Mouse (Mus musculus): ENCODE results near the gene B230217C12Rik. TPM values are rescaled to one million over a fixed set of nuclear protein-coding genes. Genes with fewer than 3 reads are reported as not detected.

Gene B230217C12Rik
- total and polyA plus RNA-seq, 2 experiments from 2014 or later, result 30.0 to 32.3 TPM

DNA sequence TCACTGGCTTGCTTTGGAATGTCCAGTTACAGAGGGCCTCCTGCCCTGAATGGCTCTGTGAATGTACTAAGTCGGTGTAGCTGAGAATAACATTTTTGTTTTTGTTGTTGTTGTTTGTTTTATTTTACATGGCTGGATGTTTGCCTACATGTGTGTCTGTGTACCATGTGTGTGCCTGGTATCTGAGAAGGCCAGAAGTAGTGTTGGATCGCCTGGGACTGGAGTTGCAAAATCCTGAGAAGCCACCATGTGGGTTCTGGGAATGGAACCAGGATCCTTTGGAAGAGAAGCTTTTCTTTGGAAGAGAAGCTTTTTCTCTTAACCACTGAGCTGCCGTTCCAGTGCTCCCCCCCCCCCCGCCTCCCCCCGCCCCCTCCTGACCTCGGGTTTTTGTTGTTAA is 38.1 kb upstream of the B230217C12Rik start:
- no peak overlapping the region; the same call in 1 of the 2 replicates for H3K4me3 ChIP-seq (ENCODE audit: low read length)
- no peak for ATAC-seq
- H3K4me1 ChIP-seq (ENCODE audit: insufficient read depth, low read length), result peaks cover 47% of the 10 kb centered on the region
- no peaks in the 10 kb centered on the region for H3K27me3 ChIP-seq (ENCODE audit: insufficient read depth, low read length)
- H3K36me3 ChIP-seq (ENCODE audit: insufficient read depth, low read length), result peaks cover 4% of the 10 kb centered on the region; the same call in 1 of the 2 replicates
- H3K9ac ChIP-seq (replicated peaks; ENCODE audit: low read length), result no peak overlapping the region; the same call in 1 of the 2 replicates
- DNase-seq (ENCODE audit: low spot score), result no peak
- peak overlapping the region; percentile 60; the same call in 1 of the 2 replicates for H3K27ac ChIP-seq
- no peaks in the 10 kb centered on the region for H3K9me3 ChIP-seq (ENCODE audit: low read length)
- WGBS, result 41% methylated on average over 6 of the region's 6 CpGs
- peak overlapping the region; percentile 76 for H3K4me2 ChIP-seq (ENCODE audit: low read depth, low read length)
- TF ChIP-seq CTCF (IDR thresholded peaks at IDR 0.05; ENCODE audit: low read depth), result no peak

- H3K4me2 ChIP-seq (ENCODE audit: low read depth, low read length), result no peak overlapping the region
- peaks cover 6% of the 10 kb centered on the region; the same call in 1 of the 2 replicates for H3K36me3 ChIP-seq (ENCODE audit: insufficient read depth, low read length)
- H3K9ac ChIP-seq (replicated peaks; ENCODE audit: low read length), result no peak overlapping the region
- WGBS, result 74% methylated on average over 5 of the region's 5 CpGs
- H3K9me3 ChIP-seq (ENCODE audit: low read length), result no peaks in the 10 kb centered on the region
- H3K4me3 ChIP-seq (ENCODE audit: low read length), result no peak overlapping the region
- no peak overlapping the region for H3K27ac ChIP-seq
- ATAC-seq (no peak), DNase-seq (ENCODE audit: low spot score) (no peak)
- no peaks in the 10 kb centered on the region for H3K27me3 ChIP-seq (ENCODE audit: insufficient read depth, low read length)
- H3K4me1 ChIP-seq (ENCODE audit: insufficient read depth, low read length), result peaks cover 57% of the 10 kb centered on the region
- TF ChIP-seq CTCF (IDR thresholded peaks at IDR 0.05; ENCODE audit: low read depth), result no peak
Observed at GRCm38 (mm10) chr11:97803847-97804246, 36.7 kb upstream of the B230217C12Rik start.

GRCm38 (mm10) chr11:97804841-97805661 is 35.5 kb upstream of the B230217C12Rik start:
- H3K36me3 ChIP-seq (ENCODE audit: insufficient read depth, low read length), result peaks cover 12% of the 10 kb centered on the region; the same call in 1 of the 2 replicates
- H3K9me3 ChIP-seq (ENCODE audit: low read length), result no peaks in the 10 kb centered on the region
- ATAC-seq (peak; percentile 55), DNase-seq (ENCODE audit: low spot score) (peak; percentile 75)
- H3K9ac ChIP-seq (replicated peaks; ENCODE audit: low read length), result no peak overlapping the region; the same call in 1 of the 2 replicates
- H3K4me2 ChIP-seq (ENCODE audit: low read depth, low read length), result peak overlapping the region; percentile 44
- peak overlapping the region; percentile 82 for H3K27ac ChIP-seq
- H3K27me3 ChIP-seq (ENCODE audit: insufficient read depth, low read length), result no peaks in the 10 kb centered on the region
- H3K4me3 ChIP-seq (ENCODE audit: low read length), result no peak overlapping the region; the same call in 1 of the 2 replicates
- no peak for TF ChIP-seq CTCF (IDR thresholded peaks at IDR 0.05; ENCODE audit: low read depth)
- H3K4me1 ChIP-seq (ENCODE audit: insufficient read depth, low read length), result peaks cover 67% of the 10 kb centered on the region
- 10% methylated on average over 9 of the region's 9 CpGs for WGBS

- H3K27me3 ChIP-seq (ENCODE audit: insufficient read depth, low read length), result no peaks in the 10 kb centered on the region
- peaks cover 12% of the 10 kb centered on the region; the same call in 1 of the 2 replicates for H3K36me3 ChIP-seq (ENCODE audit: insufficient read depth, low read length)
- no peaks in the 10 kb centered on the region for H3K9me3 ChIP-seq (ENCODE audit: low read length)
- no peak for TF ChIP-seq CTCF (IDR thresholded peaks at IDR 0.05; ENCODE audit: low read depth)
- H3K4me2 ChIP-seq (ENCODE audit: low read depth, low read length), result peak overlapping the region; percentile 44
- peak; percentile 67 for DNase-seq (ENCODE audit: low spot score)
- peak overlapping the region; percentile 82 for H3K27ac ChIP-seq
- ATAC-seq, result peak; percentile 71
- 18% methylated on average over 15 of the region's 15 CpGs for WGBS
- no peak overlapping the region for H3K9ac ChIP-seq (replicated peaks; ENCODE audit: low read length)
- no peak overlapping the region for H3K4me3 ChIP-seq (ENCODE audit: low read length)
- H3K4me1 ChIP-seq (ENCODE audit: insufficient read depth, low read length), result peaks cover 66% of the 10 kb centered on the region
Observed at GRCm38 (mm10) chr11:97805662-97806612, 34.6 kb upstream of the B230217C12Rik start.

DNA sequence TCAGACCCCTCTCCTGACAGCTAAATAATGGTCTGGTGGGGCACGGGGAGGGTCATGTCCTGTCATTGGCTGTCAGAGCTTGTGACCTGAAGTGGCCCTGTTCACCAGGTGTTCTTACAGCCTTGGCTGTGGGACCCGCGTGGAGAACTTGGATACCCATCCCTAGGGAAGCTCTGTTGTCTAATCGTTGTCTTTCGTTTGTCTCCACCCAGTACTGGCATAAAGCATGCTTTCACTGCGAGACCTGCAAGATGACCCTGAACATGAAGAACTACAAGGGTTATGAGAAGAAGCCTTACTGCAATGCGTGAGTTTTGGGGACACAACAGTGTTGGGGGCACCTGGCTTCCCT is 34.0 kb upstream of the B230217C12Rik start:
- no peak for DNase-seq (ENCODE audit: low spot score)
- H3K9me3 ChIP-seq (ENCODE audit: low read length), result no peaks in the 10 kb centered on the region
- H3K4me2 ChIP-seq (ENCODE audit: low read depth, low read length), result peak overlapping the region; percentile 44; the same call in 1 of the 2 replicates
- TF ChIP-seq CTCF (IDR thresholded peaks at IDR 0.05; ENCODE audit: low read depth), result no peak
- peak overlapping the region; percentile 82; the same call in 1 of the 2 replicates for H3K27ac ChIP-seq
- H3K27me3 ChIP-seq (ENCODE audit: insufficient read depth, low read length), result no peaks in the 10 kb centered on the region
- WGBS, result 39% methylated on average over 7 of the region's 7 CpGs
- no peak overlapping the region for H3K9ac ChIP-seq (replicated peaks; ENCODE audit: low read length)
- ATAC-seq, result no peak
- no peak overlapping the region for H3K4me3 ChIP-seq (ENCODE audit: low read length)
- H3K36me3 ChIP-seq (ENCODE audit: insufficient read depth, low read length), result peaks cover 12% of the 10 kb centered on the region; the same call in 1 of the 2 replicates
- H3K4me1 ChIP-seq (ENCODE audit: insufficient read depth, low read length), result peaks cover 63% of the 10 kb centered on the region

GRCm38 (mm10) chr11:97807626-97808025 is 33.0 kb upstream of the B230217C12Rik start:
- 33% methylated on average over 6 of the region's 6 CpGs for WGBS
- Histone ChIP-seq H3K4me3 (ENCODE audit: low read length) (no peak overlapping the region), H3K36me3 (ENCODE audit: insufficient read depth, low read length) (peaks cover 8% of the 10 kb centered on the region; the same call in 1 of the 2 replicates), H3K4me1 (ENCODE audit: insufficient read depth, low read length) (peaks cover 62% of the 10 kb centered on the region), H3K27ac (0 out of 2 replicates have a peak overlapping the region, but pooled peaks have one; percentile 2), H3K9me3 (ENCODE audit: low read length) (no peaks in the 10 kb centered on the region), H3K4me2 (ENCODE audit: low read depth, low read length) (no peak overlapping the region), H3K27me3 (ENCODE audit: insufficient read depth, low read length) (no peaks in the 10 kb centered on the region), H3K9ac (replicated peaks; ENCODE audit: low read length) (no peak overlapping the region)
- DNase-seq (ENCODE audit: low spot score) (no peak), ATAC-seq (no peak)
- TF ChIP-seq CTCF (IDR thresholded peaks at IDR 0.05; ENCODE audit: low read depth), result no peak
